Mouse (Mus musculus) kidney, adult 2 months (tissue): ENCODE measurements at regions not wholly inside any gene's neighbourhood (a gene's known extent, or its start where the extent isn't known, plus 50 kb on each side); places are given as distances from the start of the nearest gene placed in this dataset.

ENCODE experiments used
- CTCF ChIP-seq: fragments of 200-500 bp; conservative IDR thresholded peaks from 2 replicates; pipeline ENCODE4 v1.5.1; 2011; ENCODE audit warnings: low read depth, mild to moderate bottlenecking, control low read depth, low read length, moderate library complexity, mixed read lengths; ENCODE audit not compliant: insufficient read depth, insufficient read length
- POLR2A ChIP-seq: fragments of 200-500 bp; IDR thresholded peaks from one replicate; pipeline ENCODE4 v1.6.1; 2011; ENCODE audit warnings: low read depth, low read length, control low read depth

DNA sequence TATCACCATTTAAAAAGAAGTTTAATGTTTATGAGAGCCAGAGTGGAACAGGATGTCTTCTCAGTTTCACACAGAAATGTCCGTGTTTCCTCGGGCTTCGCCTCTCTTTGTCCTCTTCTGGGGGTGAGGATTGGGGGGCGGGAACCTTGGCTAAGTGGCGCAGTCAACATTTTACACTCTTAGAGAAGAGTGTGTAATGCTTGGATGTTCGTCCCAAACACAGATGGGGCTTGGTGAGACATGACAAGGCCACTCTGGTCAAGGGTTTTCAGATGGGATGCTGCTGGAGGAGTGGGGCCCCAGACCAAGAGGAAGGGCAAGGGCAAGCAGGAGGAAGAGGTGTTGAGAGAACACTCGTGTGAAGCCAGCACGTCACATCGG, 172.6 kb upstream of the Clint1 start:
- no peak for TF ChIP-seq POLR2A
- no peak for TF ChIP-seq CTCF
